Mouse (Mus musculus): ENCODE results near the gene Adgrd1. TPM values are rescaled to one million over a fixed set of nuclear protein-coding genes. Genes with fewer than 3 reads are reported as not detected.

Gene Adgrd1
- polyA plus RNA-seq, 1 experiment from 2014 or later: 1.2 TPM

Other genes with a start within 250 kb of the Adgrd1 start
- gene Rimbp2, start 143.3 kb upstream of the Adgrd1 start, polyA plus RNA-seq (2015; fragmentation: Nextera tagmentation; extraction: Ambion mirVana): 0.98 and 1.5 TPM in 2 replicates
- gene Stx2, start 88.2 kb upstream of the Adgrd1 start, polyA plus RNA-seq (2015; fragmentation: Nextera tagmentation; extraction: Ambion mirVana): 21.1 and 24.1 TPM in 2 replicates
- 527 and 602 TPM in 2 replicates for gene Ran, start 76.7 kb upstream of the Adgrd1 start, polyA plus RNA-seq (2015; fragmentation: Nextera tagmentation; extraction: Ambion mirVana)

All from intestine, embryonic 15.5 days (tissue).